Mouse (Mus musculus): ENCODE measurements at regions not wholly inside any gene's neighbourhood (a gene's known extent, or its start where the extent isn't known, plus 50 kb on each side); places are given as distances from the start of the nearest gene placed in this dataset.

DNA sequence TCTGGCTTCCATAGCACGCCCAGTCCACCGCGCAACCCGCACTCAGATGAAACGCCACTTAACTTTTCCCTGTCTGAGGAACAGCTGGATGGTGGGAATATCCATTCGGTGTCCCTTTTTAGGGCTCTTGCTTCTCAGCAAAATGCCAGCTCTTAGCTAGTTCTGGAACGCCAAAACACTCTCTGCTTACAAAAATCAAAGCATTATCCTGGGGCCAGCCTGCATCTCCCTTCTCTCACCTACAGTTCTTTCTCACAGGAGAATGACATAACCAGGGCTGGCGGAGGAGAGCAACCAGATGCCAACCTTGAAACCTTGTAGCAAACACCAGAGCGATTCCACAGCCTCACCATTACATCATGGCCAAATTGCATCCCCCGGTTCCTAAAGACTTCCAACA lies 236.4 kb upstream of the Kazn start:
- no peak overlapping the region for H3K4me3 ChIP-seq (ENCODE audit: control insufficient read depth in 1 of 2, insufficient read depth in 1 of 2, low read depth in 1 of 2, low read length in 2 of 2)
- H3K4me2 ChIP-seq (ENCODE audit: low read length), result no peak overlapping the region
- peaks cover 21% of the 10 kb centered on the region for H3K27me3 ChIP-seq (ENCODE audit: control insufficient read depth, insufficient read depth, low read length)
- peaks cover 3 to 4% of the 10 kb centered on the region in 2 experiments; a peak in 3 of 4 replicates for H3K4me1 ChIP-seq (ENCODE audit: control insufficient read depth in 2 of 2, insufficient read depth in 2 of 2, low read length in 2 of 2)
- no peak overlapping the region for H3K9ac ChIP-seq (ENCODE audit: low read length)
- no peak for ATAC-seq (ENCODE audit: insufficient number of reproducible peaks, insufficient read depth, low FRiP score, low read depth)
- H3K27ac ChIP-seq (replicated peaks in 1 of 2; ENCODE audit: control insufficient read depth in 1 of 2, insufficient read depth in 1 of 2, low read depth in 2 of 2, low read length in 2 of 2), result no peak overlapping the region
- H3K9me3 ChIP-seq (ENCODE audit: control insufficient read depth, low read length), result 0 out of 2 replicates have a peak, but pooled peaks cover 2% of the 10 kb centered on the region
- H3K36me3 ChIP-seq (ENCODE audit: control insufficient read depth, insufficient read depth, low read length), result no peaks in the 10 kb centered on the region
- WGBS, result 79% methylated on average over 10 of the region's 10 CpGs

DNA sequence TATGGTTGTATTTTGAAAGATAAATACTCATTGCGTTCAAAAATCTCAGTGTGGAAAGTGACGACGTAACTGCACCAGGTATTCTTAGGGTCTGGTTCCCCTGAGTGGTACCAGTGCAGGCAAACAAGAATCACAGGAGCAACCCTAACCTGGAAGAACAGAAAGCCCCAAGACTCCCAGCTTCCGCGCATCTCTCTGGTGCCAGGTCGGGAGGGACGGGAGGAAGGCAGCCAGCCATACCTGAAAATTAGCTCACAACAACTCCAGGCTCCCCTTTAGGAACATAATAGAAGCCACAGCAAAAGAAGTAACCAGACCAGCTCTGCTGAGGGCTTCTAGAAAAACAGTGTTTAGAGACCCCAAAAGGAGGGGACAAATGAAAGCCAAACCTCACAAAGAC lies 235.4 kb upstream of the Kazn start:
- Histone ChIP-seq H3K27me3 (ENCODE audit: control insufficient read depth, insufficient read depth, low read length) (peaks cover 21% of the 10 kb centered on the region), H3K36me3 (ENCODE audit: control insufficient read depth, insufficient read depth, low read length) (no peaks in the 10 kb centered on the region), H3K9me3 (ENCODE audit: control insufficient read depth, low read length) (0 out of 2 replicates have a peak, but pooled peaks cover 2% of the 10 kb centered on the region), H3K4me1 (ENCODE audit: control insufficient read depth in 2 of 2, insufficient read depth in 2 of 2, low read length in 2 of 2) (peaks cover 3 to 4% of the 10 kb centered on the region in 2 experiments; a peak in 3 of 4 replicates), H3K27ac (replicated peaks in 1 of 2; ENCODE audit: control insufficient read depth in 1 of 2, insufficient read depth in 1 of 2, low read depth in 2 of 2, low read length in 2 of 2) (no peak overlapping the region), H3K4me2 (ENCODE audit: low read length) (no peak overlapping the region), H3K9ac (ENCODE audit: low read length) (no peak overlapping the region), H3K4me3 (ENCODE audit: control insufficient read depth in 1 of 2, insufficient read depth in 1 of 2, low read depth in 1 of 2, low read length in 2 of 2) (no peak overlapping the region)
- no peak for ATAC-seq (ENCODE audit: insufficient number of reproducible peaks, insufficient read depth, low FRiP score, low read depth)
- 87% methylated on average over 7 of the region's 7 CpGs for WGBS

DNA sequence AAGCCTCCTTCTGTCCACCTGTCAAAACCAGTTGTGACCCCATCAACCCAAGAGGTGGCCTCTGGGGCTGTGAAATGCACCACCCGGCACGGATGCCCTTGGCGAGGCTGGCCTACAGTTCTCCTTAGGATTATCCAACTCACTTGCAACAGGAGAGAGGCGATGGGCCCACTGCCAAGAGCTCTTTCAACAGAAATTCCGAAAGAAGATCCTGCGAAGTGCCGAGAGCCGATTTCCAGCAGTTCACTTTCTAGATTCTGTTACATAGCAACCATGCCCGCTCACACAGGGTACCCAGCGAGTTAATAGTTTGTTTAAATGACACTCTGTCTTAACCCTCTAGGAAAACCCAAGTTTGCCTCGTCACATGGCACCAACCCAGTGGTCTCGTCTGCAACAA lies 234.8 kb upstream of the Kazn start:
- Histone ChIP-seq H3K9me3 (ENCODE audit: control insufficient read depth, low read length) (0 out of 2 replicates have a peak, but pooled peaks cover 2% of the 10 kb centered on the region), H3K4me3 (ENCODE audit: control insufficient read depth in 1 of 2, insufficient read depth in 1 of 2, low read depth in 1 of 2, low read length in 2 of 2) (no peak overlapping the region), H3K36me3 (ENCODE audit: control insufficient read depth, insufficient read depth, low read length) (no peaks in the 10 kb centered on the region), H3K27me3 (ENCODE audit: control insufficient read depth, insufficient read depth, low read length) (peaks cover 21% of the 10 kb centered on the region), H3K4me1 (ENCODE audit: control insufficient read depth in 2 of 2, insufficient read depth in 2 of 2, low read length in 2 of 2) (peaks cover 3 to 4% of the 10 kb centered on the region in 2 experiments; a peak in 3 of 4 replicates), H3K27ac (replicated peaks in 1 of 2; ENCODE audit: control insufficient read depth in 1 of 2, insufficient read depth in 1 of 2, low read depth in 2 of 2, low read length in 2 of 2) (no peak overlapping the region), H3K4me2 (ENCODE audit: low read length) (no peak overlapping the region), H3K9ac (ENCODE audit: low read length) (no peak overlapping the region)
- ATAC-seq (ENCODE audit: insufficient number of reproducible peaks, insufficient read depth, low FRiP score, low read depth), result no peak
- 37% methylated on average over 12 of the region's 12 CpGs for WGBS

DNA sequence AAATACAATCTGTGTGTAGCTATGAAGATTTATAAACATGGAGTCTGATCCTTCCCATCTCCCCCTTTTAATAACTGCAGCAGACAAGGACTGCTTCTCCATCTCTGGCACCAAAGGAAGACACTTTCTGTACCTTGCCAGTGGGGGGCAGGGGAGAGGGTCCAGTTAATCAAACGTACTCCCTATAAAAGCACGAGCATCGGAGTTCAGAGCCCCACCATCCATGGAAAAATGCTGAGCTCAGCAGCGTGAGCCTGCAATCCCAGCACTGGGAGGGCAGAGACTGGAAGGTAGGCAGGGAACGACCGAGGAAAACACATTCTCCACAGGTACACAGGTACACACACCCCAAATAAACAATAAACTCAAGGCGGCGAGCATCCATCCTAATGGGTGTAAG lies 234.1 kb upstream of the Kazn start:
- Histone ChIP-seq H3K36me3 (ENCODE audit: control insufficient read depth, insufficient read depth, low read length) (no peaks in the 10 kb centered on the region), H3K4me1 (ENCODE audit: control insufficient read depth in 2 of 2, insufficient read depth in 2 of 2, low read length in 2 of 2) (peaks cover 3 to 4% of the 10 kb centered on the region in 2 experiments; a peak in 3 of 4 replicates), H3K27ac (replicated peaks in 1 of 2; ENCODE audit: control insufficient read depth in 1 of 2, insufficient read depth in 1 of 2, low read depth in 2 of 2, low read length in 2 of 2) (no peak overlapping the region), H3K4me2 (ENCODE audit: low read length) (no peak overlapping the region), H3K9me3 (ENCODE audit: control insufficient read depth, low read length) (0 out of 2 replicates have a peak, but pooled peaks cover 2% of the 10 kb centered on the region), H3K9ac (ENCODE audit: low read length) (no peak overlapping the region), H3K27me3 (ENCODE audit: control insufficient read depth, insufficient read depth, low read length) (peaks cover 21% of the 10 kb centered on the region), H3K4me3 (ENCODE audit: control insufficient read depth in 1 of 2, insufficient read depth in 1 of 2, low read depth in 1 of 2, low read length in 2 of 2) (no peak overlapping the region)
- 83% methylated on average over 8 of the region's 8 CpGs for WGBS
- ATAC-seq (ENCODE audit: insufficient number of reproducible peaks, insufficient read depth, low FRiP score, low read depth), result no peak

DNA sequence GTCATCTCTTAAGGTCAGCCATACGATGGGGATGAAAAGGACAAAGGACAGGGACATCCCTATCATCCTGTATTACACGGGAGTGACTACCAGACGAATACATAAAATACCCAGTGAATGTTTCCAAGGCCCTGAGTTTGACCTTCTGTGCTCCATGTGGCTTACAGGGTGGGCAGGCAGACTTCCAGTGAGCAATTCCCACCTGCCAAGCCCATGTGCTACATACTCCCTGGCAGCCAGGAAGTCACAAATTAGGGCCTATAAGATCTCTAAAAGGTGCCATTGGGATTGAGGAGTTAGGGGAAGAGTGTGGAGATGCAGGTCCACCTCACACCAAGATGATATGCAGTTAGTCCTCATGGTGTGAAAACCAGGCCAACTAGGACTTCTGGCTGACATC lies 233.1 kb upstream of the Kazn start:
- no peak overlapping the region for H3K4me3 ChIP-seq (ENCODE audit: control insufficient read depth in 1 of 2, insufficient read depth in 1 of 2, low read depth in 1 of 2, low read length in 2 of 2)
- peaks cover 21% of the 10 kb centered on the region for H3K27me3 ChIP-seq (ENCODE audit: control insufficient read depth, insufficient read depth, low read length)
- H3K36me3 ChIP-seq (ENCODE audit: control insufficient read depth, insufficient read depth, low read length), result no peaks in the 10 kb centered on the region
- H3K27ac ChIP-seq (replicated peaks in 1 of 2; ENCODE audit: control insufficient read depth in 1 of 2, insufficient read depth in 1 of 2, low read depth in 2 of 2, low read length in 2 of 2), result no peak overlapping the region
- WGBS, result 73% methylated on average over 3 of the region's 3 CpGs
- 0 out of 2 replicates have a peak, but pooled peaks cover 2% of the 10 kb centered on the region for H3K9me3 ChIP-seq (ENCODE audit: control insufficient read depth, low read length)
- H3K4me2 ChIP-seq (ENCODE audit: low read length), result no peak overlapping the region
- H3K9ac ChIP-seq (ENCODE audit: low read length), result no peak overlapping the region
- ATAC-seq (ENCODE audit: insufficient number of reproducible peaks, insufficient read depth, low FRiP score, low read depth), result no peak
- peaks cover 3 to 4% of the 10 kb centered on the region in 2 experiments; a peak in 3 of 4 replicates for H3K4me1 ChIP-seq (ENCODE audit: control insufficient read depth in 2 of 2, insufficient read depth in 2 of 2, low read length in 2 of 2)

DNA sequence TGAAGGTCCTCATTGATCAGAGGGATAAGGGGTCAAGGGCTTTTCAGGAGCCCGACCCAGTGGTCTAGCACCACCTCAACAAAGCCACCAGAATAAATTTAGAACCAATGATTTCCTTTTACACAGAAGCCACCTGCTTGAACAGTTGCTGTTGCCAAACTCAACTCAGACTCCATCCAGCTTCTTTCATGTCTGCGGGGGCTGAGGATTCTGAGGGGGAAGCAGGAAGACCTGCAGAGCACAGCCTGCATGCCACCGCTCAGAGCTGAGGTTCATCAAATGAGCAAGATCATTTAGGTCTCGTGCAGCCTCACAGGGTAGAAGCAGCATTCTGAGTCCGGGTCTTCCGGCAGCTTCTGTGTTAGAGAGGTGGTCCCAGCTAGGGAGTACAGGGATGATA lies 231.6 kb upstream of the Kazn start:
- 82% methylated on average over 6 of the region's 6 CpGs for WGBS
- ATAC-seq (ENCODE audit: insufficient number of reproducible peaks, insufficient read depth, low FRiP score, low read depth), result no peak
- H3K4me3 ChIP-seq (ENCODE audit: control insufficient read depth in 1 of 2, insufficient read depth in 1 of 2, low read depth in 1 of 2, low read length in 2 of 2), result no peak overlapping the region
- 0 out of 2 replicates have a peak, but pooled peaks cover 2% of the 10 kb centered on the region for H3K9me3 ChIP-seq (ENCODE audit: control insufficient read depth, low read length)
- no peak overlapping the region for H3K27ac ChIP-seq (replicated peaks in 1 of 2; ENCODE audit: control insufficient read depth in 1 of 2, insufficient read depth in 1 of 2, low read depth in 2 of 2, low read length in 2 of 2)
- H3K27me3 ChIP-seq (ENCODE audit: control insufficient read depth, insufficient read depth, low read length), result peaks cover 20% of the 10 kb centered on the region
- no peaks in the 10 kb centered on the region for H3K36me3 ChIP-seq (ENCODE audit: control insufficient read depth, insufficient read depth, low read length)
- H3K4me2 ChIP-seq (ENCODE audit: low read length), result no peak overlapping the region
- peaks cover 3 to 4% of the 10 kb centered on the region in 2 experiments; a peak in 3 of 4 replicates for H3K4me1 ChIP-seq (ENCODE audit: control insufficient read depth in 2 of 2, insufficient read depth in 2 of 2, low read length in 2 of 2)
- H3K9ac ChIP-seq (ENCODE audit: low read length), result no peak overlapping the region

DNA sequence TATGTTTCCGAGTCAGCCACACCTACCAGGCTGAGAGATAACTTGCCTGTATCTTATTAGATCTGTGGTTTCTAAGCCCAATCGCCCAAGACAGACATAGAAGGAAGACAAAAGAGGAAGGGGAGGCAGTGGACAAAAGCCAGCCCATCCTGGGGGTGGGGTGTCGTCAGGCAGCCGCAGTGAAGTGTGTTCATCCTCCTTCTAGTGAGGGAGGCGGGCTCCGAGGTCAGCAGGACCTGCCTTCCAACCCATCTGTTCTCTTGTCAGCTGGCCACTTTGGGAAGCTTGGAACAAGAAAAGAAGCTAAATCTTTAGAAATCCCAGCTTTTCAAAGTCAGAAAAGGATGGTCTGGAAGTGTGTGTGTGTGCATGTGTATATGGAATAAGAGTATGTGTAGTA lies 228.7 kb upstream of the Kazn start:
- 72% methylated on average over 6 of the region's 6 CpGs for WGBS
- H3K27ac ChIP-seq (replicated peaks in 1 of 2; ENCODE audit: control insufficient read depth in 1 of 2, insufficient read depth in 1 of 2, low read depth in 2 of 2, low read length in 2 of 2), result no peak overlapping the region

DNA sequence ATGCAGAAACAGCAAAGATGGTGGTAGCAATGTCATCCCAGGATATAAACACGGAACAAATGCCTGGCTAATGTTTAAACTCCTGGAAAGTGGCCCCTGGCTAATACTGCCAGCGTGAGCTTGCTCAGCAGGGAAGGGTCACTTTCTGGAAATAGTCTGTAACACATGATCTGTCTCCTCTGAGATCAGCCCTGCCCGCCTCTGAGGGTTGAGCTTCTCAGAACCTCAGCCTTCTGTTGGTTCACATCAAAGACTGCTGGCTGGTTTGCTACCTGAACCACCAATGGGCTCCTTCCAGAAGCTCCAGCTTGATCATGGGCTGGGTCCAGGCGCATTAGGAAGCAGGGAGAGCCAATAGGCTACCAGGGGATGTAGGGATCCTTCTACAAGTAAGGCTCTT lies 226.0 kb upstream of the Kazn start:
- Histone ChIP-seq H3K4me1 (ENCODE audit: control insufficient read depth in 2 of 2, insufficient read depth in 2 of 2, low read length in 2 of 2) (no peaks in the 10 kb centered on the region), H3K4me3 (ENCODE audit: control insufficient read depth in 1 of 2, insufficient read depth in 1 of 2, low read depth in 1 of 2, low read length in 2 of 2) (no peak overlapping the region), H3K9me3 (ENCODE audit: control insufficient read depth, low read length) (no peaks in the 10 kb centered on the region), H3K36me3 (ENCODE audit: control insufficient read depth, insufficient read depth, low read length) (no peaks in the 10 kb centered on the region), H3K27me3 (ENCODE audit: control insufficient read depth, insufficient read depth, low read length) (no peaks in the 10 kb centered on the region), H3K4me2 (ENCODE audit: low read length) (no peak overlapping the region), H3K27ac (replicated peaks in 1 of 2; ENCODE audit: control insufficient read depth in 1 of 2, insufficient read depth in 1 of 2, low read depth in 2 of 2, low read length in 2 of 2) (no peak overlapping the region), H3K9ac (ENCODE audit: low read length) (no peak overlapping the region)
- ATAC-seq (ENCODE audit: insufficient number of reproducible peaks, insufficient read depth, low FRiP score, low read depth), result no peak
- WGBS, result 76% methylated on average over 4 of the region's 4 CpGs

More for the DNA sequence above, 228.7 kb upstream of the Kazn start:
- Histone ChIP-seq H3K4me2 (ENCODE audit: low read length) (no peak overlapping the region), H3K36me3 (ENCODE audit: control insufficient read depth, insufficient read depth, low read length) (no peaks in the 10 kb centered on the region), H3K4me3 (ENCODE audit: control insufficient read depth in 1 of 2, insufficient read depth in 1 of 2, low read depth in 1 of 2, low read length in 2 of 2) (no peak overlapping the region), H3K9me3 (ENCODE audit: control insufficient read depth, low read length) (0 out of 2 replicates have a peak, but pooled peaks cover 2% of the 10 kb centered on the region), H3K27me3 (ENCODE audit: control insufficient read depth, insufficient read depth, low read length) (0 out of 2 replicates have a peak, but pooled peaks cover 3% of the 10 kb centered on the region), H3K4me1 (ENCODE audit: control insufficient read depth in 2 of 2, insufficient read depth in 2 of 2, low read length in 2 of 2) (no peaks in the 10 kb centered on the region), H3K9ac (ENCODE audit: low read length) (no peak overlapping the region)
- no peak for ATAC-seq (ENCODE audit: insufficient number of reproducible peaks, insufficient read depth, low FRiP score, low read depth)
